Mouse (Mus musculus) liver, adult 2 months (tissue): ENCODE data around the gene Rex2.
"Not testable (repeated sequence)": the region's sequence is repeated elsewhere in the genome, so short reads cannot be mapped to it uniquely, and the experiment has no call there.

Source experiments
- CTCF ChIP-seq: fragments of 200-500 bp; IDR thresholded peaks from 2 replicates; pipeline ENCODE4 v1.5.1; 2011; ENCODE audit warnings: low read depth, low read length, control low read depth
- POLR2A ChIP-seq: fragments of 200-500 bp; IDR thresholded peaks from 2 replicates; pipeline ENCODE4 v1.6.1; 2011; ENCODE audit warnings: low read length, control low read depth; ENCODE audit not compliant: insufficient read depth; ENCODE audit errors: extremely low read depth

- TF ChIP-seq POLR2A, CTCF: not testable (repeated sequence)
Observed at GRCm38 (mm10) chr4:147065861-147066260, 44.2 kb downstream of the Rex2 start.
